Mouse (Mus musculus): ENCODE results near the gene Mgl2. TPM values are rescaled to one million over a fixed set of nuclear protein-coding genes. Genes with fewer than 3 reads are reported as not detected.

Mgl2 gene
- 0.56 and 0.64 TPM in 2 replicates for polyA plus RNA-seq (2015; fragmentation: Nextera tagmentation; extraction: Ambion mirVana)

DNA sequence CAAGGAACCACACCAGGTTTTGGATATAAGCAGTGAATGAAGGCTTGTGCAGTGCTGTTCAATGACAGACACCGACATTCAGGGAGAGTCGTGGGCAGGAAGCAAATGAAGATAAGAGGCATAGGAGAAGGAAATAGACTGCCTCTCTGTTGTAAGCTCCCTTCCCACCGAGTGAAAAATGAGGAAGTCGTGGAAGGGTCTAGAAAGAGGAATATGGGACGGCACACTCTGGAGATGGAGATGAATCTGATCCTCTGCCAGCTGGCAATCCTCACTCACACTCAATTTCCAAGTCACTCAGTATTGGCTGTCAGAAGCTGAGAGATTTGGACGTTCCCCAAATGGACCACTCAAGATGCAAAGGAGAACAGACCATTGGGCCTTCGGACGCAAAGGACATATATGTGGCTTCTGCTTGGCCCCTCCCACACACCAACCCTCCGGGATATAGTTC, at the start of gene Mgl2:
Mgl2 (plus strand) TSS at position 404 of the 454 bp plus-strand sequence.
- no peaks in the 10 kb centered on the region for H3K4me1 ChIP-seq
- no peak within 1 kb of the TSS for H3K4me3 ChIP-seq
- 80% methylated on average over 9 of the region's 9 CpGs for WGBS
- no peak within 1 kb of the TSS for H3K27ac ChIP-seq (replicated peaks)
- no peak within 1 kb of the TSS for H3K9ac ChIP-seq (replicated peaks)
- H3K36me3 ChIP-seq = no peaks in the 10 kb centered on the region
- no peak within 1 kb of the TSS for H3K4me2 ChIP-seq (replicated peaks)
- no peak for ATAC-seq (replicated peaks)
- H3K9me3 ChIP-seq = no peaks in the 10 kb centered on the region
- H3K27me3 ChIP-seq = no peaks in the 10 kb centered on the region

DNA sequence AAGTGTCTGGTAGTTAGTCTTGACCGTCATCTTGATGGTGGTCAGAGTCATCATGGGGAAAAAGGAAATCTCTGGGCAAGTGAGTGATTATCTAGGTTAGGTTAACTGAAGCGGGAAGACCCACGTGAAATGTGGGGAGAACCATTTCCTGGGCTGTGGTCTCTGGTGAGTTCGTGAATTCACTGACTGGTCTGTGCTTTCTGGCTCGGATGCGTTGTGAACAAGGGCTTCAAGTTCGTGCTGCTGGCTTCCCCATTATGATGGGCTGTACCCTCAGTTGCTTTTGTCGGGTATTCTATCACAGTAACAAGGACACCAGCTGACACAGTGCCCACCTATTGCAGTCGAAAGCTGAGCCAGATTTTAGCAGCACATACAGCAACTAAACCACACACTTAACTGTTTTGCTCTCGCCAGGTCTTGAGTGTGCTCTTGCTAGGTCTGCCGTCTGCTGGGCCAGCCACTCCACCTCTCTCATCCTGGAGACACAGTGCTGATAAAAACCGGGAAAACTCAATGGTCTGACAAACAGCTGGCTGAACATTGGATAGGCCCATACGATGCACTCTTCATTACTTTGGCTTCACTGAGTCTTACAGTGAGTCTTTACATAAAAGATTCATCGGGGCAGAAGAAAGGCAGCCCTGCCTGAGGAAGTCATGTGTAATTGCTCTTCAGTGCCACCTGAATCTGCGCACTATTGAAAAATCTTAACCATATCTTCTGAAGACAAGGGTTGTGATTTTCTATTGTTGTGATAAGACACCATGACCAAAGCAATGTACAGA, 49.1 kb upstream of the Mgl2 start:
- Histone ChIP-seq H3K9me3 (no peaks in the 10 kb centered on the region), H3K27me3 (no peaks in the 10 kb centered on the region), H3K36me3 (no peaks in the 10 kb centered on the region), H3K4me3 (no peak overlapping the region), H3K4me1 (no peaks in the 10 kb centered on the region), H3K27ac (replicated peaks) (no peak overlapping the region), H3K9ac (replicated peaks) (no peak overlapping the region), H3K4me2 (replicated peaks) (no peak overlapping the region)
- 74% methylated on average over 15 of the region's 15 CpGs for WGBS
- no peak for ATAC-seq (replicated peaks)

DNA sequence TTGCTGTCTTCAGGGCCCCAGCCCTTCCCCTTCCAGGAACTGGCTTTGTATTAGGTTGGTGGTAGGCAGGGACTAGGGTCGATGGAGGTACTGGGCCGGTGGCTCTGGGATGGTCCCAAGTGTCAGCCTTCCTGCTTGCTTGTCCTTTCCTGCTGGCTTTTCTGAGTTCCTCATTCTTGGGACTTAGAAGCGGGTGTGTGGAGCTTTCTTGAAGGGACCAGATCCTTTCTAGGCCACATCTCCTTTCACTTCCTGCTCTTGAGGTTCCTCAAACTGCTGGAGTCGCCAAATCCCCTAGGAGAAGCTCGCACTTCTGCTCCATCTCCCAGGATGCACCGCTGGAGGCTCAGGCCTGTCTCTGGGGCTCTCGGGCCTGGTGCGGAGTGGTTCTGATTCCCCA, 45.6 kb upstream of the Mgl2 start:
- Histone ChIP-seq H3K36me3 (no peaks in the 10 kb centered on the region), H3K4me2 (replicated peaks) (no peak overlapping the region), H3K9ac (replicated peaks) (no peak overlapping the region), H3K27ac (replicated peaks) (no peak overlapping the region), H3K4me3 (no peak overlapping the region), H3K4me1 (no peaks in the 10 kb centered on the region), H3K27me3 (no peaks in the 10 kb centered on the region), H3K9me3 (no peaks in the 10 kb centered on the region)
- 89% methylated on average over 8 of the region's 8 CpGs for WGBS
- ATAC-seq (replicated peaks) = no peak

DNA sequence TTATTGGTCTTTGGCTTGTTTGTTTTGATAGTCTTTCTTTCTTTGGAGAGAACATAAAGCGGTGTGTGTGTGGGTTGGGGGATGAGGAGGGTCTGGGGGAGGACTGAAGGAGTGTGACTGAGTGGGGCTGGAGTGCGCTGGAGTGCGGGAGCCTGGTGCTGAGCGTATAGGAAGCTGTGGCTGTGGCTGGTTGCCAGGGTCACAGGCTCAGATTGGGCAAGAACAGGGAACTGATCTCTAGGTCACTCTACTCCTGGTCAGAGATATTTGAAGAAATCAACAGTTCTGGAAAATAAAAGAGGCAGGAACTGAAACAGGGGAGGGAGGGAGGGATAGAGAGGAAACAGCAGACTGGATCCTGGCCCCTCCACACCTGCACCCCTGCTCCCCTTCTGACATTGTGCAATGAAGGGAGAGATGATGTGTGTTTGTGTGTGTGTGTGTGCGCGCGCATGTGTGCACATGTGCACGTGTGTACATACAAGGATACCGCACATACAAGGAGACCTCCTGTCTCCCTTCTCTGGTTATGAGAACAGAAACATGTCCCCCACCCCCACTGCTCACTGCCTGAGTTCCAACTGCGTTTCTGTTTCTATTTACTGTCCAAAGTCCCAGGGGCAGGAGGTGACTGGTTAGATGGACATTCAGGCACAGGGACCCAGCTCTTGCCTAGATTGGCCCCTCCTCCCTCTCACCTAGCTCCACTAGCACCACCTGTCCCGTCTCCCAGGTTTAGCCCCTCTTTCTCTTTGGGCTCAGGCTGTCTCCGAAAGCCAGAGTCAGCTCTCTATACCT, 37.9 kb upstream of the Mgl2 start, which contains the start of gene Asgr2:
Asgr2 (plus strand) TSS at position 659 of the 798 bp plus-strand sequence.
- Histone ChIP-seq H3K27me3 (no peaks in the 10 kb centered on the region), H3K36me3 (no peaks in the 10 kb centered on the region), H3K4me3 (no peak within 1 kb of the TSS), H3K4me1 (no peaks in the 10 kb centered on the region), H3K9ac (replicated peaks) (no peak within 1 kb of the TSS), H3K27ac (replicated peaks) (no peak within 1 kb of the TSS), H3K4me2 (replicated peaks) (no peak within 1 kb of the TSS), H3K9me3 (no peaks in the 10 kb centered on the region)
- no peak for ATAC-seq (replicated peaks)
- WGBS = 85% methylated on average over 12 of the region's 12 CpGs

DNA sequence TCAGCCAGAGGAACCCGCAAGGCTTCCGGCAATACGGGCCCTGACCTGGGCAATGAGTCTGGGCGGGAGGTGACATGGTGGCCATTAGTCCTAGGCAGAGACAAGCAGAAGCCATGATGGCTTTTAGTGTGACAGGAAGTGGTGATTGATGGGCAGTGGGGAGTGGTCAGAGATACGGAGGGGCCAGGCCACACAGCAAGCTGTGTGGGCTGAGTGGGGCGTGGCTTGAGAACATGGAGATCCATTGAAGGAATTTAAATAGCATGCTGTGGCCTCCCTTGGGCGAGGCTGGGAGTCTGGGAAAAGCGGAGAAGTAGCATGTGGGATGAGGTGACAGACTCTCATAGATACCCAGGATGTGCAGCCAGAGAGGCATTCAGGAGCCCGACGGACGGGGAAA, 32.7 kb upstream of the Mgl2 start:
- H3K4me2 ChIP-seq (replicated peaks) = no peak overlapping the region
- no peaks in the 10 kb centered on the region for H3K9me3 ChIP-seq
- WGBS = 85% methylated on average over 11 of the region's 11 CpGs
- H3K27ac ChIP-seq (replicated peaks) = no peak overlapping the region
- H3K4me1 ChIP-seq = no peaks in the 10 kb centered on the region
- no peak overlapping the region for H3K4me3 ChIP-seq
- H3K9ac ChIP-seq (replicated peaks) = no peak overlapping the region
- no peaks in the 10 kb centered on the region for H3K36me3 ChIP-seq
- no peak for ATAC-seq (replicated peaks)
- H3K27me3 ChIP-seq = no peaks in the 10 kb centered on the region

DNA sequence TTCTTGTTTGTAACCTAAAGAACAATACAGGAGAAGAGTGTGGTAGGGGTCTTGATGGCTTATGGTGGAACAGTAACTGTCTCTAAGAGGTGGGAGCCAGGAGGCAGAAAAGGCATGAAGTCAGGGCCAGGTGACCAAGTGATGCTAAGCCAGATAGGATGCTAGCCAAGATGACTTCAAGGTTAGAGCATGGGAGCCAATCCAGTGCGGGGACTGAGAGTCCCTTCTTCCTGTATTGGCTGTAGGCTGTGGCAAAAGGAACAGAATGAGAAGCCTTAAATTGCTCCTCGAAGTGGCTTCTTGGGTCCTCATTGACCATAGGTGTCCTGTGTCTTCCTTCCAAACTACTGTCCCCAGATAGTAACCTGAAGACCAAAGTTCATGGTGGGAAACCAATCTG, 31.0 kb upstream of the Mgl2 start:
- ATAC-seq (replicated peaks) = no peak
- 83% methylated on average over 2 of the region's 2 CpGs for WGBS
- Histone ChIP-seq H3K36me3 (no peaks in the 10 kb centered on the region), H3K27me3 (no peaks in the 10 kb centered on the region), H3K4me3 (no peak overlapping the region), H3K4me2 (replicated peaks) (no peak overlapping the region), H3K4me1 (no peaks in the 10 kb centered on the region), H3K9ac (replicated peaks) (no peak overlapping the region), H3K27ac (replicated peaks) (no peak overlapping the region), H3K9me3 (no peaks in the 10 kb centered on the region)

DNA sequence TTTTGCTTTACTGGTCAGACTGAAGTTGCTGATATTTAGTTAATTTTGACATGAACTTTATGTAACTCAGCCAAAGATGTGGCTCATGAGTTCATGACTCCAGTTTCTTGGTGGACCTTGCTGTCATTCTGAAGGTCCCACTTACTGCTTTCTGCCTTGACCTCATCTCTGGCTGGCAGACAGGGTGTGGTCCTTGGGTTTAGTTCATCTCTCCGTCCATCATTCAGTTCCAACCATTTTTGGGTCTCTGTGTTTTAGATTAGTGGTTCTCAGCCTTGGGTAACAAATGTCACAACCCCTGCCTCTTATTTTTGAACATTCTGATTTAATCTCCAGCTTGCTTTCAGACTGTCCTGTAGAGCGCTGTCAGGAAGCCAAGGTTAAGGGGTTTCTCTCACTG, 30.3 kb upstream of the Mgl2 start:
- Histone ChIP-seq H3K4me2 (replicated peaks) (no peak overlapping the region), H3K27ac (replicated peaks) (no peak overlapping the region), H3K36me3 (no peaks in the 10 kb centered on the region), H3K4me3 (no peak overlapping the region), H3K9ac (replicated peaks) (no peak overlapping the region), H3K9me3 (no peaks in the 10 kb centered on the region), H3K27me3 (no peaks in the 10 kb centered on the region), H3K4me1 (no peaks in the 10 kb centered on the region)
- WGBS = 82% methylated on average over 2 of the region's 2 CpGs
- no peak for ATAC-seq (replicated peaks)

DNA sequence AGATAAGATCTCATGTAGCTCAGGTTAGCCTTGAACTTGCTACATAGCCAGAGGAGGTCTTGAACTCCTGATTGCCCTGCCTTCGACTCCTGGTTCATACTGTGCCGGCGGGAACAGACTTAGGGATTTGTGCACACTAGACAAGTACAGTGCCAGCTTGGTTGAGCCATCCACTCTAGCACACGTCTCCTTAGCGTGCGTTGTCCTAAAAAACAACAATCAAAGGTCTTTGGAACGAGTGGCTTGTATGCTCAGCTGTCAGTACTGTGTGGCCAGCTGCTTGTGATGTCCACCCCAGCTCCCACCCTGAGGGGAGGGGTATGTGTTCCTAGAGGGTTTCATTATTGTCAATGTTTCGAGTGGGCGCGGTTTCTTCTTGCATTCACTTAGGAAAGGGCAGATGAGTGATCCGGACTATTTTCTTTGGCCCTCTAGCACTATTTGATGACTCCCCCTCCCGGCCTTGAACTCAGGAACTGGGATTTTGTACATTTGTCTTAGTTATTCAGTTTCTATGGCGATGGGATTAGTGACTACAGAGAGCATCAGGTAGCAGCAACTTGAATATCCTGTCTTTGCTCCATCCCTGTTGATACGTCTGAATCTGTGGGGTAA, 26.3 kb upstream of the Mgl2 start:
- Histone ChIP-seq H3K9me3 (no peaks in the 10 kb centered on the region), H3K9ac (replicated peaks) (no peak overlapping the region), H3K4me2 (replicated peaks) (no peak overlapping the region), H3K36me3 (no peaks in the 10 kb centered on the region), H3K27me3 (no peaks in the 10 kb centered on the region), H3K4me3 (no peak overlapping the region), H3K4me1 (no peaks in the 10 kb centered on the region), H3K27ac (replicated peaks) (no peak overlapping the region)
- ATAC-seq (replicated peaks) = no peak
- 82% methylated on average over 14 of the region's 14 CpGs for WGBS

DNA sequence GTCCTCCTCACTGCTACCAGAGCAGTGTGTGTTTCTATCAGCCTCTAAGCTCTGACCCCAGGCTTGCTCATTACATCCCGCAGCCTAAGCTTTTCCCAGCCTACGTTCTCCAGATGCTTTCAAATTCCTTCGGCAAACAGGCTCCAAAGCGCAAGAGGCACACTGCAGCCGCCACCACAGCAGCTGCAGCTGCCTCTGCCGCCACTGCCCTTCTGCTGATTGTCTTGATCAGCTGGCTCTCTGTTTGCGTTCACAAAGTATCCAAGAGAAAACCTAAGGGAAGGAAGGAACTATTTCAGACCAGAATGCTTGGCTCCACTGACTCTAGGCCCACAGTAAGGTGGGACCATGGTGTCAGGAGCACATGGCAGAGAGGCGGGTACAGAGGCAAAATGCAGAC, 23.0 kb upstream of the Mgl2 start:
- H3K9me3 ChIP-seq = no peaks in the 10 kb centered on the region
- no peaks in the 10 kb centered on the region for H3K27me3 ChIP-seq
- no peaks in the 10 kb centered on the region for H3K4me1 ChIP-seq
- no peak overlapping the region for H3K4me2 ChIP-seq (replicated peaks)
- H3K4me3 ChIP-seq = no peak overlapping the region
- ATAC-seq (replicated peaks) = no peak
- no peak overlapping the region for H3K9ac ChIP-seq (replicated peaks)
- WGBS = 72% methylated on average over 8 of the region's 8 CpGs
- no peak overlapping the region for H3K27ac ChIP-seq (replicated peaks)
- H3K36me3 ChIP-seq = no peaks in the 10 kb centered on the region

DNA sequence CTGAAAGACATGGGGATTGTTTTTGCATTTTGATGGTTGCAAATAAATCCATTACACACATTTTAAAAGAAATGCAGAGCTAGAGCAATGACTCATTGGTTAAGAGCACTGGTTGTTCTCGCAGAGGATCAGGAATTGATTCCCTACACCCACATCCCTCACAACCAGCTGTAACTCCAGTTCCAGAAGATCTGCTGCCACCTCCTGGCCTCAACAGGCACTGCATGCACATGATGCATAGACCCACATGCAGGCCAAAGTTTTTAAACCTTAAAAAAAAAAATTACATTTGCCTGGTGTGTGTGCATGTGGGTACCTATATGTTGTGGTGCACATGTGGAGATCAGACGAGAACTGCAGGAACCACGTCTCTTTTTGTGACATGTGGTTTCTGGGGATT, 20.0 kb upstream of the Mgl2 start:
- Histone ChIP-seq H3K9me3 (no peaks in the 10 kb centered on the region), H3K36me3 (no peaks in the 10 kb centered on the region), H3K27me3 (no peaks in the 10 kb centered on the region), H3K4me1 (no peaks in the 10 kb centered on the region), H3K9ac (replicated peaks) (no peak overlapping the region), H3K4me2 (replicated peaks) (no peak overlapping the region), H3K4me3 (no peak overlapping the region), H3K27ac (replicated peaks) (no peak overlapping the region)
- 76% methylated on average over 3 of the region's 3 CpGs for WGBS
- no peak for ATAC-seq (replicated peaks)

DNA sequence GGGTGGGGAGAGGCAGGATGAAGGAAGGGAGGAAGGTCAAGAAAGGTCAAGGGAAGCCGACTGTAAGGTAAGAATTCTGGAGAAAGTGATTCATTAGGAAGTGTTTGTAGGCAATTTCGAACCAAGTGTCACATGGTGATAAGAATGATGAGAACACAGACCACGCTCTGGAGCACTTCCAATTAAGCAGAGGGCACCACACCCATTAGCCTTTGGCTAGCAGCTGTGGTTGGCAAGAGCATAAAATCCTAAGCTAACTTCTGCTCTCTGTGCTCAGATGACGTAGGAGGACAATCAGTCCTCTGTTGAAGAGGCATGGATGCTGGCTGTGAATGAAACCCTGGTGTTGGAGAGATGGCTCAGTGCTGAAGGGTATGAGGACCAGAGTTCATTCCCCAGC, 15.6 kb upstream of the Mgl2 start:
- Histone ChIP-seq H3K4me3 (no peak overlapping the region), H3K9ac (replicated peaks) (no peak overlapping the region), H3K27me3 (no peaks in the 10 kb centered on the region), H3K4me2 (replicated peaks) (no peak overlapping the region), H3K27ac (replicated peaks) (no peak overlapping the region), H3K4me1 (no peaks in the 10 kb centered on the region), H3K36me3 (no peaks in the 10 kb centered on the region), H3K9me3 (no peaks in the 10 kb centered on the region)
- WGBS = 76% methylated on average over 4 of the region's 4 CpGs
- ATAC-seq (replicated peaks) = no peak

DNA sequence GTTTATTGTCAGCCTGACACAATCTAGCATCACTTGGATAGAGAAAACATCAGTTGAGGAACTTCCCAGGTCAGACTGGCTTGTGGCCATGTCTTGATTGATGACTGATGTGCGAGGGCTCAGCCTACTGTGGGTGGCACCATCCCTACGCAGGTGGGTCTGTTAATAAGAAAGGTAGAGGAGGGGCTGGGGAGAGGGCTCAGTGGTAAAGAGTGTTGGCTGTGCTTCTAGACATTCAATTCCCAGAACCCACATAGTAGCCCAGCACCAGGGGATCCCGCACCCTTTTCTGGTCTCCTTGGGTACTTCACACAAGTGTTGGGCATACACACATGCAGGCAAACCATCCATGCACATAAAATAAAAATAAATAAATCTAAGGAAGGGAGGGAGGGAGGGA, 14.2 kb upstream of the Mgl2 start:
- Histone ChIP-seq H3K4me1 (no peaks in the 10 kb centered on the region), H3K4me3 (no peak overlapping the region), H3K9ac (replicated peaks) (no peak overlapping the region), H3K36me3 (no peaks in the 10 kb centered on the region), H3K27ac (replicated peaks) (no peak overlapping the region), H3K4me2 (replicated peaks) (no peak overlapping the region), H3K27me3 (no peaks in the 10 kb centered on the region), H3K9me3 (no peaks in the 10 kb centered on the region)
- ATAC-seq (replicated peaks) = no peak
- WGBS = 95% methylated on average over 3 of the region's 3 CpGs

Data from forebrain, embryonic 15.5 days (tissue).